Mouse (Mus musculus) heart, embryonic 10.5 days (tissue): Measurements from ENCODE around the gene Setd1b. TPM values are rescaled to one million over a fixed set of nuclear protein-coding genes. Genes with fewer than 3 reads are reported as not detected.

Experiments
- DNase-seq: peaks from one replicate; pipeline ENCODE4 v3.0.0-alpha.2; 2017; ENCODE audit warnings: low spot score
- H3K27ac ChIP-seq: fragments of 300-500 bp; sonication (generic); 2 replicates; pipeline ENCODE4 v1.5.1; 2016; ENCODE audit warnings: mild to moderate bottlenecking
- H3K27me3 ChIP-seq: fragments of 300-500 bp; sonication (generic); 2 replicates; pipeline ENCODE4 v1.6.1; 2016; ENCODE audit warnings: mild to moderate bottlenecking; ENCODE audit not compliant: poor library complexity, insufficient read depth, severe bottlenecking
- H3K36me3 ChIP-seq: fragments of 300-500 bp; sonication (generic); 2 replicates; pipeline ENCODE4 v1.6.1; 2016; ENCODE audit warnings: mild to moderate bottlenecking, moderate library complexity
- H3K4me1 ChIP-seq: fragments of 300-500 bp; sonication (generic); 2 replicates; pipeline ENCODE4 v1.6.1; 2016; ENCODE audit warnings: mild to moderate bottlenecking
- H3K4me3 ChIP-seq: fragments of 300-500 bp; sonication (generic); 2 replicates; pipeline ENCODE4 v1.5.1; 2016; ENCODE audit warnings: mild to moderate bottlenecking, moderate library complexity
- H3K9me3 ChIP-seq: fragments of 300-500 bp; sonication (generic); 2 replicates; pipeline ENCODE4 v1.6.1; 2016; ENCODE audit warnings: mild to moderate bottlenecking, moderate library complexity
- WGBS: fragments of 180-500 bp; shearing (Covaris S2); methylation state at CpG from one replicate; pipeline ENCODE4 v1.1.7; 2016; 5-methylcytosine and 5-hydroxymethylcytosine counted together
- polyA plus RNA-seq: library from polyadenylated mRNA; unstranded; fragments of >200 nt; fragmentation: Nextera tagmentation; extraction: Ambion mirVana; gene quantifications from 2 replicates; pipeline ENCODE4 v1.2.1, GENCODE M21; 2016

Setd1b gene
- polyA plus RNA-seq, 1 experiment from 2014 or later = 9.8 TPM

DNA sequence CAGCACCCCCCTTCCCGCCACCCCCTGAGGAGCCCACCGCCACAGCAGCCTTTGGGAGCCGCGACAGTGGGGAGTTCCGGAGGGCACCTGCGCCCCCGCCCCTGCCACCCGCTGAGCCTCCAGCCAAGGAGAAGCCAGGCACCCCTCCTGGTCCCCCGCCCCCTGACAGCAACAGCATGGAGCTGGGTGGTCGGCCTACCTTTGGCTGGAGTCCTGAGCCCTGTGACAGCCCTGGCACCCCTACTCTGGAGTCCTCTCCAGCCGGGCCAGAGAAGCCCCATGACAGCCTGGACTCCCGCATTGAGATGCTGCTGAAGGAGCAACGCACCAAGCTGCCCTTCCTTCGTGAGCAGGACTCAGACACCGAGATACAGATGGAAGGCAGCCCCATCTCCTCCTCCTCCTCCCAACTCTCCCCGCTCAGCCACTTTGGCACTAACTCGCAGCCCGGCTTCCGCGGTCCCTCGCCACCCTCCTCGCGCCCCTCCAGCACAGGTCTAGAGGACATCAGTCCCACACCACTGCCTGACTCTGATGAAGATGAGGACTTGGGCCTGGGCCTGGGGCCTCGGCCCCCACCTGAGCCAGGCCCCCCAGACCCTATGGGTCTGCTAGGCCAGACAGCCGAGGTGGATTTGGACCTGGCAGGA lies 6.2 kb downstream of the Setd1b start:
- Histone ChIP-seq H3K36me3 (peaks cover 76% of the 10 kb centered on the region), H3K27ac (no peak overlapping the region), H3K4me1 (peaks cover 76% of the 10 kb centered on the region), H3K27me3 (no peaks in the 10 kb centered on the region), H3K9me3 (no peaks in the 10 kb centered on the region), H3K4me3 (no peak overlapping the region)
- WGBS = 86% methylated on average over 25 of the region's 25 CpGs
- DNase-seq = no peak

DNA sequence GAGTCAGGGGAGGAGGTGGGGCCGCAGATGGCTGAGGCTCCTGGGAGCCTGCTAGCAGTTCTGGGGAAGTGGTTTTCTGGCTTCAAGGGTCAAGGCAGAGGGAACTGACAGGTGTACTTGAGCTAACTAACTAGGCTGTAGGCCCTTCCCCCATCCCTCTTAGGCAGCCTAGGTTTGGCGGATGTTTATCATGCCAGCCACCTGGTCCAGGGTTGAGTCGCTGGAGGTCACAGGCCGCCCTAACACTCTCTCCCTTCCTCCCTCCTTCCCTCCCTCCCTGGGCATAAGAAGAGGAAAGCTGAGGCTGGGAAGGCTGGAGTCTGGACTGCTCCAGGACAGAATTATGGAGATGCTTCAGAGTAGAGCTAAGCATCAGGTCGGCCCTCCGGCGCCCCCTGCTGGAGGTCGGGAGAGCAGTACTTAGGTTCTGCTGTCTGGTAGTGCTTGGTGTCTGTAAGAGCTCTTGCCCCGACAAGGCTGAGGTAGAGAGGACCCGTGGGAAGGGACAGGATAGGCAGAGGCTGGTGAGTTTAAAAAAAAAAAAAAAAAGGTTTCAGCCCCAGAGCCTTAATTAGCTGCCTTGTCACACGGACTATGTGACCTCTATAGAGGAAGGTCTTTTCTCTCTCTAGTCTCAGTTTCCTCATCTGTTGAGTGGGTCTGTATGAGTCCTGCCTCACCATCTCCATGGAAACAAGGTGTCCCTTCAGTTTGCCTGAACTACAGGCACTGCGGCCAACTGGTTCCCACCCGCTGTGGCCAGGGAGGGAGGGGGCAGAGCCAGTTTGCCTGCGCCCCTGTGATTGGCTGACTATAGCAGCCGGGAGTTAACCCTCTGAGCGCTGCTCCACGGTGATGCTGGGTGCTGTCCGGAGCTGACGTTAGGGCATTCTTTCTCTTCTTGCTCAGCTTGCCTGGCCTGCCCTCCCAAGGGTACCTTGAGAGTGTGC lies 7.7 kb downstream of the Setd1b start:
- peaks cover 61% of the 10 kb centered on the region for H3K4me1 ChIP-seq

GRCm38 (mm10) chr5:123150641-123151040 lies 8.6 kb downstream of the Setd1b start:
- 54% methylated on average over 7 of the region's 7 CpGs for WGBS
- DNase-seq = no peak
- H3K27me3 ChIP-seq = no peaks in the 10 kb centered on the region
- H3K4me3 ChIP-seq = peak overlapping the region; percentile 46; the same call in 1 of the 2 replicates
- H3K36me3 ChIP-seq = peaks cover 93% of the 10 kb centered on the region
- peaks cover 52% of the 10 kb centered on the region for H3K4me1 ChIP-seq
- 0 out of 2 replicates have a peak overlapping the region, but pooled peaks have one; percentile 44 for H3K27ac ChIP-seq
- no peaks in the 10 kb centered on the region for H3K9me3 ChIP-seq

More for the DNA sequence above, 7.7 kb downstream of the Setd1b start:
- no peaks in the 10 kb centered on the region for H3K27me3 ChIP-seq
- peaks cover 92% of the 10 kb centered on the region for H3K36me3 ChIP-seq
- peak; percentile 95 for DNase-seq
- 7% methylated on average over 19 of the region's 19 CpGs for WGBS
- peak overlapping the region; percentile 46 for H3K4me3 ChIP-seq
- no peaks in the 10 kb centered on the region for H3K9me3 ChIP-seq
- H3K27ac ChIP-seq = peak overlapping the region; percentile 37; the same call in 1 of the 2 replicates

GRCm38 (mm10) chr5:123151077-123151476 lies 9.1 kb downstream of the Setd1b start:
- DNase-seq = no peak
- H3K4me3 ChIP-seq = peak overlapping the region; percentile 46; the same call in 1 of the 2 replicates
- 48% methylated on average over 7 of the region's 7 CpGs for WGBS

GRCm38 (mm10) chr5:123151707-123152362 lies 9.8 kb downstream of the Setd1b start:
- Histone ChIP-seq H3K27me3 (no peaks in the 10 kb centered on the region), H3K27ac (peak overlapping the region; percentile 22; the same call in 1 of the 2 replicates), H3K36me3 (peaks cover 89% of the 10 kb centered on the region), H3K9me3 (no peaks in the 10 kb centered on the region), H3K4me1 (peaks cover 45% of the 10 kb centered on the region), H3K4me3 (no peak overlapping the region)
- 95% methylated on average over 18 of the region's 19 CpGs for WGBS
- DNase-seq = no peak

More at GRCm38 (mm10) chr5:123151077-123151476, 9.1 kb downstream of the Setd1b start:
- Histone ChIP-seq H3K9me3 (no peaks in the 10 kb centered on the region), H3K4me1 (peaks cover 48% of the 10 kb centered on the region), H3K27me3 (no peaks in the 10 kb centered on the region), H3K27ac (0 out of 2 replicates have a peak overlapping the region, but pooled peaks have one; percentile 44), H3K36me3 (peaks cover 90% of the 10 kb centered on the region)

DNA sequence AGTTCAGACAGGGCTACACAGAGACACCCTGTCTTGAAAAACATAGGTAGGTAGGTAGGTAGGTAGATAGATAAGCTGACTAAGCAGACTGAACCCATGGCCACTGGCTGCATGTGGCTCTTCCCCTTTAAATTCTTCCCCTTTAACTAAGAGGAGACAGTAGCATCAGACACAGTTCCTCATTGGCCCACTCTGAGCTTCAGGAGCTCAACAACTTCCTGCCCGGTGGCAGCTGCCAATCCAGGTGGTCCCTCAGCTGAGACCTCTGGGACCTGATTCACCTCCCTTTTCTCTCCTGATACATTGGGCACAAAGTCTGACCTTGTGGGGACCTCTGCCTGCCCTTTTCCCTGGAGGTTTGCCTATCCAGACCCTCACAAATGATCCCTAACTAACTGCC lies 10.9 kb downstream of the Setd1b start:
- Histone ChIP-seq H3K4me1 (peaks cover 43% of the 10 kb centered on the region), H3K27me3 (no peaks in the 10 kb centered on the region), H3K9me3 (no peaks in the 10 kb centered on the region), H3K4me3 (no peak overlapping the region), H3K36me3 (peaks cover 89% of the 10 kb centered on the region), H3K27ac (no peak overlapping the region)
- DNase-seq = no peak
- 88% methylated on average over 1 of the region's 1 CpGs for WGBS

- H3K4me1 ChIP-seq = peaks cover 18% of the 10 kb centered on the region
- no peaks in the 10 kb centered on the region for H3K27me3 ChIP-seq
- H3K36me3 ChIP-seq = peaks cover 92% of the 10 kb centered on the region
- H3K27ac ChIP-seq = no peak overlapping the region
- DNase-seq = no peak
- H3K4me3 ChIP-seq = no peak overlapping the region
- no peaks in the 10 kb centered on the region for H3K9me3 ChIP-seq
- whole genome bisulfite sequencing = 60% methylated on average over 7 of the region's 7 CpGs
Measured at GRCm38 (mm10) chr5:123155425-123155824, 13.4 kb downstream of the Setd1b start.

GRCm38 (mm10) chr5:123156763-123157162 lies 14.8 kb downstream of the Setd1b start:
- no peak for DNase-seq
- 87% methylated on average over 12 of the region's 12 CpGs for WGBS
- Histone ChIP-seq H3K4me1 (peaks cover 4% of the 10 kb centered on the region; the same call in 1 of the 2 replicates), H3K36me3 (peaks cover 92% of the 10 kb centered on the region), H3K9me3 (no peaks in the 10 kb centered on the region), H3K4me3 (no peak overlapping the region), H3K27me3 (no peaks in the 10 kb centered on the region), H3K27ac (0 out of 2 replicates have a peak overlapping the region, but pooled peaks have one; percentile 16)

DNA sequence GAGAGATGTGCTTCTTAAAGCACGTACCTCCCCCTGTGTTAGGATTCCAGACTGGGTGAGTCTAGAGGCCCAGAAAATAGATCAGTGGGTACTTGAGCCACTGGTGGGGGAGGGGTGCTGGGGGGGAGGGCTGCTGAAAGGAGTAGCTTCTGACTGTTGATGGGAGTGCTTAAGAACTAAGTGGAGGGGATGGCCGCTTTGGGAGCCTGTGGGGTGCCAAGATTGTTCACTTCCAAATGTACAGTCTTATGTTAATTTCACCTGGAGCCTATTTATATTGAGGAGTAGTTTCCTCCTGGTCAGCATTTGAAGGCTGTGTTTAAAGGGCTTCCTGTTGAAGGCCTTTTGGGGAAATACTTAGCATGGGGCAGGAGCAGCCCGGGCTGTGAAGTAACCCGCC lies 16.0 kb downstream of the Setd1b start:
- peaks cover 4% of the 10 kb centered on the region; the same call in 1 of the 2 replicates for H3K4me1 ChIP-seq
- H3K4me3 ChIP-seq = no peak overlapping the region
- no peaks in the 10 kb centered on the region for H3K27me3 ChIP-seq
- peaks cover 92% of the 10 kb centered on the region for H3K36me3 ChIP-seq
- no peak for DNase-seq
- no peak overlapping the region for H3K27ac ChIP-seq
- H3K9me3 ChIP-seq = no peaks in the 10 kb centered on the region
- 77% methylated on average over 4 of the region's 4 CpGs for WGBS

- Histone ChIP-seq H3K27me3 (no peaks in the 10 kb centered on the region), H3K4me3 (no peak overlapping the region), H3K9me3 (no peaks in the 10 kb centered on the region), H3K27ac (no peak overlapping the region), H3K36me3 (peaks cover 92% of the 10 kb centered on the region), H3K4me1 (peaks cover 4% of the 10 kb centered on the region; the same call in 1 of the 2 replicates)
- no peak for DNase-seq
- 87% methylated on average over 4 of the region's 4 CpGs for WGBS
Measured at GRCm38 (mm10) chr5:123159446-123159845, 17.5 kb downstream of the Setd1b start.

- 93% methylated on average over 15 of the region's 15 CpGs for WGBS
- Histone ChIP-seq H3K36me3 (peaks cover 91% of the 10 kb centered on the region), H3K27ac (no peak overlapping the region)
Measured at GRCm38 (mm10) chr5:123159866-123160265, 17.9 kb downstream of the Setd1b start.

GRCm38 (mm10) chr5:123160341-123160740 lies 18.3 kb downstream of the Setd1b start:
- H3K4me1 ChIP-seq = peaks cover 4% of the 10 kb centered on the region; the same call in 1 of the 2 replicates
- H3K27me3 ChIP-seq = no peaks in the 10 kb centered on the region
- WGBS = 92% methylated on average over 8 of the region's 15 CpGs

More at GRCm38 (mm10) chr5:123159866-123160265, 17.9 kb downstream of the Setd1b start:
- Histone ChIP-seq H3K4me1 (peaks cover 4% of the 10 kb centered on the region; the same call in 1 of the 2 replicates), H3K4me3 (no peak overlapping the region), H3K27me3 (no peaks in the 10 kb centered on the region), H3K9me3 (no peaks in the 10 kb centered on the region)
- no peak for DNase-seq

More at GRCm38 (mm10) chr5:123160341-123160740, 18.3 kb downstream of the Setd1b start:
- no peak for DNase-seq
- H3K4me3 ChIP-seq = no peak overlapping the region
- H3K36me3 ChIP-seq = peaks cover 88% of the 10 kb centered on the region
- no peaks in the 10 kb centered on the region for H3K9me3 ChIP-seq
- no peak overlapping the region for H3K27ac ChIP-seq
